Mouse (Mus musculus) E14TG2a.4 (cell line): ENCODE results near the gene Lce1m.

ENCODE experiments used
- CTCF ChIP-seq: conservative IDR thresholded peaks from 2 replicates; pipeline ENCODE4 v1.5.1; 2014; ENCODE audit warnings: low read length
- NANOG ChIP-seq: IDR thresholded peaks from 2 replicates; pipeline ENCODE4 v1.6.1; 2014; ENCODE audit warnings: borderline replicate concordance, low read length, mixed read lengths
- POU5F1 ChIP-seq: IDR thresholded peaks from 2 replicates; pipeline ENCODE4 v1.6.1; 2014; ENCODE audit warnings: low read length, borderline replicate concordance

DNA sequence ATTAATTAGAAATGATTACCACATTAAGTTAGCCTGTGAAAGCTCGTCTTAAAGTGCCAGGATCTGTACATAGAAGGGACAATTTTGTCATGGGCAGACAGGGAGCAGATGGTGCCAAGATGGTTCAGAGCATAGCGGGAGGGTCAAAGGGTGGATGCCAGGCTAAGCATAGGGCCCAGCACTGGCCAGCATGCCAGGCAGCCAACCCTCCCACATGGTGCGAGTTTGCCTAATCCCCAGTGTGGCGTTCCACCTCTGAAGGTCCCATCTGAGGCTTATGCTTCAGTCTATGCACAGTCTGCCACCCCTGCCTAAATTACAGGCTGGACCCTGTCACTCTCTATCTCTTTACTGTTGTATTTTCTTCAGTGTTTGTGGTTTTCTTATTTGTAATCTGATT, 16.0 kb downstream of the Lce1m start:
- TF ChIP-seq CTCF (no peak), NANOG (no peak), POU5F1 (no peak)
